Mouse (Mus musculus): ENCODE measurements around the gene Pck1.

Gene Pck1

GRCm38 (mm10) chr2:173173521-173174511 is 21.0 kb downstream of the Pck1 start:
- DNase-seq: peak; percentile 70 to 78

DNA sequence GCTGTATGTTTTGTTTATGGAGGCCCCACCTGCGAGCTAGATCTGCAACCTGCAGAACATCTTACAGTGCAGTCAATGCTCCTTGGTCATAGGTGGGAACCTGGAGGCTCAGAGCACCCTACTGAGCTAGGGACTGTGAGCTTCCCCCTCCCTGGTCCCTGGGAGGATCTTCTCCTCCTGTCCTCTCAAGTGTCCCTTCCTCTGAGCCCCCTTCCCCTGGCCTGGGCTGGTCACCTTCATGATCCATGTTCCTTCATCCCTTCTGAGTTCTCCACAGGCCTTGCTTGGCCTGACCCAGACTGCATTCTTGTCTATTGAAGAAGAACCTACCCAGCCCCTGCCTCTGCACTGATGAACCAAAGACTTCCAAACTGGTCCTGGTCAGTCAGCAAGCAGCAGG is 21.7 kb downstream of the Pck1 start:
- no peak for DNase-seq

DNA sequence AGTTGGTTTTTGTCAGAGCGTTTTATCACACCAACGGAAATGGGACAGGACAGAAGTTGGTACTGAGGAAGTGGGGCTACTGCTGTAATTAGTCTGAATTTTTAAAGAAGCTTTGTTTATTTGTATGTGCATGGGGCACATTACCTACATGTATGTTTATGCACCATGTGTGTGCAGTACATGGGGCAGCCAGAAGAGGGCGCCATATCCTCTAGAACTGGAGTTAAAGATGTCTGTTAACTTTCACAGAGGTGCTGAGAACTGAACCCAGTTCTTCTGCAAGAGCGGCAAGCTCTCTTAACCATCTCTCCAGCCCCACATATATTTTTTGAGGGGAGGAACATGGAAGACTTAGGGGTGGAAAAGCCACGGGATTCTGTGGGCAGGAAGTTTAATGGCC is 22.9 kb downstream of the Pck1 start:
- peak; percentile 2 to 4 for DNase-seq

- DNase-seq: no peak
Observed at GRCm38 (mm10) chr2:173177481-173177880, 24.6 kb downstream of the Pck1 start.

DNA sequence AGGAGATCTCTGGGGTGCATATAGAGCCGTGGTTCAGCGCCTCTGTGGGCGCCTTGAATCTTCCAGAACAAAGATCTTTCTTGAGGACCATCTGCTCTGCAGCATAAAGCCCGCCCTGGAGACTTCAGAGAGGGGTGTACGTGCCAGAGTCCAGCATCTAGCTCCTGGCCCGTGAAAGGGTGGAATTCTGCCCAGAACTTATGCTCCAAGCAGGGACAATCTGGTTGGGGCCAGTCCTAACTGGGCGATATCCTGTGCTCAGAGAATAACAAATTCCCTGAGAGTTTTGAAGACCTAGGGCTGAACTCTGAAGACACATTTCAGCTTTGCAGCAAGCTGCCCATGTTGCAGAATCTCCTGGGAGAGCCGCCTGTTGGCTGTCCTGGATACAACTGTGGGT is 25.1 kb downstream of the Pck1 start:
- DNase-seq: peak; percentile 89 to 92

GRCm38 (mm10) chr2:173179046-173179445 is 26.2 kb downstream of the Pck1 start:
- DNase-seq: peak in 1 of 2 experiments; percentile 2

GRCm38 (mm10) chr2:173180026-173180425 is 27.2 kb downstream of the Pck1 start:
- DNase-seq: no peak

GRCm38 (mm10) chr2:173180721-173181388 is 28.0 kb downstream of the Pck1 start:
- DNase-seq: peak; percentile 5 to 9

DNA sequence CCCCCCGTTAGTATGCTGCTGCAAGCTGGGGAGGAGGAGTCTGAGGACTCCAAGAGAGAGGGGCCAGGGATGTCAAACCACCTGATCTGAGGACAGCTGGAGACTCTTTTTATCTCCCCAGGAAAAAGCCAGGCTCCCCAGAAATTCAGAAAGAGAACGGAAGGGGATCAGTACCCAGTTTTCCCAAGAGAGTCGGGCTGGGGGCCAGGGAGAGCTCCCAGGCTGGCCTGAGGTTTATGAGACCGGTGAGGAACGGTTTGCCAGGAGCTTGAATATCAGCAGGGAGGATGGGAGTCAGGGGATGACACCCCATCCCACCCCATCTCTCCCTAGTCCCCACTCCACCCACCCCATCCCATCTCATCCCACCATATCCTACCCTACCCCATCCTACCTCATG is 28.6 kb downstream of the Pck1 start:
- DNase-seq: peak in 1 of 2 experiments; percentile 14

- DNase-seq: peak; percentile 56
Observed at GRCm38 (mm10) chr2:173181901-173182300, 29.1 kb downstream of the Pck1 start.

DNA sequence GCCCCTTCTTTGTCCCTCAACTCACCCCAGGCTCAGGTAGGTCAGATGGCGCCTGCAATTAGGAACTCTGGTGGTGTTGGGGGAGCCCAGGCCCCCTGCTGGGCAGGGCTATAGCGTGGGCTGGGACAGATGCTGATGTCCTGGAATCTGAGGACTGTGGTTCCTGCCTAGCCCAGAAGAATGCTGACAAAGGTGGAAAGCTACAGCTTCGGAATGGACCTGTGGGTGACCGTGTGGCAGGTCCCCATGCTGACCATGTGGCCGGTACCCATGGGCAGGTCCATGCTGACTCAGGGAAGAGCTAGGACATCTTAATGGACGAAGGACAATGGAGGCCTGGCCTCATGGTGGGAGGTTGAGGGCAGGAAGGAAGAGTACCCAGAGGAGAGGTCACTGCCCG is 29.9 kb downstream of the Pck1 start:
- peak in 1 of 2 experiments; percentile 8 for DNase-seq

GRCm38 (mm10) chr2:173183311-173183710 is 30.5 kb downstream of the Pck1 start:
- peak in 1 of 2 experiments; percentile 5 for DNase-seq

- peak; percentile 67 to 85 for DNase-seq
Observed at GRCm38 (mm10) chr2:173183836-173184460, 31.1 kb downstream of the Pck1 start.

DNA sequence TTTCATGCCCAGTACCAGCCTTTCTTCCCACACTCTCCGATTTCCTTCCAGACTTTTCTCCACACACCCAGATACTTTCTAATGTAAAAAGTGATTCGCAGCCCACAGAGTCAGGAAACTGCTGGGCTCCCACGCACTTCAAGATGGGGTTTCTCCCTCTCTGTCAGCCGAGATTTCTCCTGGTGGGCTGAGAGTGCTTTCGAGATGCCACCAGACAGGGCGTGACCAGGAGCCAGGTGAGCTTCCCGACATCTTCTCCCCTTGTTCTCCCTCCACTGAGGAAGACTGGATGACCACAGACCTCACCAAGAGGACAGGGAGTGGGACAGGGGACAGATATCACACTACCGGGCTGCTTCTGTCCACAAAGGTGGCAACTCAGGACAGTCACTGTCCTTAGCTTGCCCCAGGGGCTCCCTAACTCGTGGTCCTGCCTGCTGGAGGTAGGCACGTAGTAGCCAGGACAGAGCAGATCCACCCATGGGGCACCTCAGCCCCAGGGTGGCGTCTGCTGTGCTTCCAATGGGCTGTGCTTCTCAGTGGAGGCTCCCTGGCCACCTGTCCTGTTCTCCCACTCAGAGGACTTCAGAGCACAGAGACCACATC is 31.7 kb downstream of the Pck1 start:
- DNase-seq: peak in 1 of 2 experiments; percentile 5

GRCm38 (mm10) chr2:173185282-173185681 is 32.4 kb downstream of the Pck1 start:
- DNase-seq: no peak

GRCm38 (mm10) chr2:173186047-173186943 is 33.4 kb downstream of the Pck1 start:
- peak; percentile 71 to 86 for DNase-seq

DNA sequence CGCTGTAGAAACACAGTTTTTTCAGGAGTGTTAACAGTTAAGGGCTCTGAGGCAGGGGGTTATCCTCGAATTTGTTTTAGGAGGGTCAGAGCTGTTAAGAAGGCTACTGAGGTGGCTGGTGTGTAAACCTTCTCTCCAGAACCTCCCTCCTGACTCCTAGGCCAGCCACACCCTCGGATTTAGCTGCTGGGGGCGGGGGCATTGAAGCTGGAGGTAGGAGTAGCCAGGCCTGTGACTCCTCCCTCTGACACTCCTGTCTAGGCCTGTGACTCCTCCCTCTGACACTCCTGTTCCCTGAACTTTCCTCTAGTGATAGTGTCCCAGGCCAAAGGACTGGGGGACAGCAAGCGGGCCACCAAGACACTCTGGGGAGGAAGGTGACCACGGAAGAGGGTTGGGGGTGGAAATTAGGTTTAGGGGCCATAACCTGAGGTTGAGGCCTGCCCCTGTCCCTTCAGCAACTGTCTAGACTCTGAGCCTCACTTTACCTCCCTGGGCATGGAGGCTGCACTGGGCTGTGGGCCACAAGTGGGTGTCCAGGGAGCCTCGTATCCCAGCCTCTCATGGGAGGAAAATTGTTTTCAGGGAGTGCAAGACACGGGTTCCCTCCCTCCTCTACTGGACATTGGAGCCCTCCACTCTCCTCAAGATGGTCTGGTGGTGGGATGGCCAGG is 34.5 kb downstream of the Pck1 start:
- peak; percentile 49 to 55 for DNase-seq

- DNase-seq: no peak
Observed at GRCm38 (mm10) chr2:173194796-173195195, 41.9 kb downstream of the Pck1 start.

DNA sequence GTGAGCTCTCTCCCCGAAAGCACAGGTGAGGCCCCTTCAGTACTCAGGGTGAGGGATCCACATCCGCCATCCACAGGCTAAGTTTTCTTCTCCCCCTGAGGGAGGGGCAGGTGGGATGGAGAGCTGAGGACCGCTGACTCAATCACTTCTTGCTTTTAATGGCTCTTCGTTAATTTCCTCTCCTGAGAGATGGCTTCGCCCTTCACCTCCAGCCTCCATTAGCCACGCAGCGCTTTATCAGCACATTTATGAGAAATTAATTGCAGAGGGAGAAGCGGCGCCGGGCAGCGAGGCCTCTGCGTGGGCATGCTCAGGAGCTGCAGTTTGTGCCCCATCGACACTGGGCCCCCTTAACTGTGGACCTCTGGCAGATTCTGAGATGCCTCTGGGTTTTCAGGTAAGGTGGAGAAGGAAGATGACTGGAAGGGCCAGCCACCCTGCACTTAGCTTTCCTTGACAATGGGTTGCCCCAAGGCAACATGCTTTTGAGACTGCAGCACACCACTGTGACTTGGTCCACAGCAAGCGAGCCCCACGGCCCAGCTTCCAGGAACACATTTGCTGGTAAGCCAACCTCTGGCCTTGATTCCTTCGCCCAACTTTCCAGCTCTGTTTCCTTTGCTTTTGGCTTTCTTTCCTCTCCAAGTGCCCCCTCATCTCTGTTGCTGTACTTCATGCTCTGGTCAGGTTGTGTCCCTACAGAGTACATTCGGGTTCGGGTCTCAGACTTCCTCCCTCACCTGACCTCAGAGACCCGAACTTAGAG is 50.3 kb downstream of the Pck1 start:
- no peak for DNase-seq

- no peak for DNase-seq
Observed at GRCm38 (mm10) chr2:173203726-173204125, 50.9 kb downstream of the Pck1 start.

Measured in kidney, adult 8-10 months (tissue).